Mouse (Mus musculus): ENCODE data around the gene Ccdc142. TPM values are rescaled to one million over a fixed set of nuclear protein-coding genes. Genes with fewer than 3 reads are reported as not detected.

The Ccdc142 gene
- 4.9 and 7.5 TPM in 2 replicates for polyA plus RNA-seq (2012; rRNA removed)

DNA sequence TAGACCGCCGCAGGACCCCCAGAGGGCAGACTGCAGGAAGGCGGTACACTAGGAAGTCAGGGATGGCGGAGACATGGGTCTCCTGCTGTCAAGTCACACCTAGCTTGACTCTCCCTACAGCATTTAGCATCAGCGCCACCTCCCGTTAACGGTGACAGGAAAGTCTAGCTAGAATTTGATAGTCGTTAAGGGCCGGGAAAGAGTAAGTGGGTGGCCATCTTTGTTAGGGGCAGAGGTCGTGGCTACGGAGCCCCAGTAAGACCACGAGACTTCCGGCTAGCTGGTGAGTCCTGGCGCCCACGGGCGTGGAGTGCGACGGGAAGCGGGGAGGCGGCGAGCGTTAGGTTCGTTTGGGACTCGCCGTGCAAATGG lies at the start of gene Ccdc142, which contains the start of gene Gm42688:
Gene Ccdc142 (plus strand): TSS at position 286 of the 372 bp plus-strand sequence.
Gene Gm42688 (plus strand): TSS at position 302 of the 372 bp plus-strand sequence.
- under 1% methylated on average over 25 of the region's 25 CpGs for WGBS
- H3K4me3 ChIP-seq (ENCODE audit: low read depth, low read length) = peak within 1 kb of the TSS; percentile 86
- peak; percentile 53; the same call in 1 of the 2 replicates for TF ChIP-seq CTCF (IDR thresholded peaks at IDR 0.05; ENCODE audit: extremely low read depth, insufficient read length, insufficient replicate concordance, low read depth, low read length)
- peak; percentile 47; the same call in 1 of the 2 replicates for TF ChIP-seq POLR2A (IDR thresholded peaks at IDR 0.05; ENCODE audit: low read depth, low read length)
- no peaks in the 10 kb centered on the region for H3K27me3 ChIP-seq (ENCODE audit: control insufficient read depth, insufficient read depth, low read length)
- H3K27ac ChIP-seq (ENCODE audit: insufficient read depth, low read depth, low read length) = peak within 1 kb of the TSS; percentile 77
- peaks cover 13% of the 10 kb centered on the region for H3K4me1 ChIP-seq (ENCODE audit: control insufficient read depth, insufficient read depth, insufficient read length, low read length)
- peaks cover 2% of the 10 kb centered on the region; the same call in 1 of the 2 replicates for H3K36me3 ChIP-seq (ENCODE audit: control insufficient read depth, insufficient read depth, low read length)

DNA sequence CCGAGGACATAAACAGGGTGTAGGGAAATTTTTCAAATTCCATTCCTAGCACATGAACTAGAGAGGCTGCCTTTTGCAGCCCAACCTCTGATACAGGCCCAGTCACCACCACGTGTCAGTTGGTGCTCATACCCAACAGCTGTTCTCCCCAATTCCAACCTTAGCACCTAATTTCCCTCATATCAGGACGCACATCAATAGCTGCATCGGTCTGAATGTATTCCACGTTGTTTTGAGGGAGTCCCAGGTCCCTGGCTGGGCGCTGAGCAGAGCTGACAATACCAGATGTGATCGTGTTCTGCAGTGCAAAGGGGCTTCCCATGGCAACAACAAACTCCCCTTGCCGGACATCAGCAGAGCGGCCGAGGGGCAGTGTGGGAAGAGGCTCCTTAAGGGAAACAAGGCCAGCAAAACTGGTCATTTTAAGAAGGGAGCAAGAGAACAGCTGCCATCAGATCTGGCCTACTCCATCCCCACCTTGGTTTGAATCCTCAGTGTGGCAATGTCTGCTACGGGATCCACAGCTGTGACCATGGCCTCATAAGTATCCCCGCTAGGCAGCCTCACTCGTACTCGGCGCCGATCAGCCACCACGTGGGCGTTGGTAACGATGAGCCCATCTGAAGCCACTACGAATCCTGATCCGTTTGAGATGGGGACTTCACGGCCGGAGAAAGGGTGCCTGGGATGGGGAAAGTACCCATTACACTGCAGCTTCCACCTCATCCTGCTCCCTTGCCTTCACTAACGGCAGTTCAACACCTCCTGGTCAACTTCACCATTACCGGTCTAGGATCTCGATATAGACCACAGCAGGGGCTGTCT lies 48.1 kb upstream of the Ccdc142 start:
- H3K4me3 ChIP-seq (ENCODE audit: low read depth, low read length) = peak overlapping the region; percentile 77
- H3K27me3 ChIP-seq (ENCODE audit: control insufficient read depth, insufficient read depth, low read length) = no peaks in the 10 kb centered on the region
- peaks cover 18% of the 10 kb centered on the region for H3K4me1 ChIP-seq (ENCODE audit: control insufficient read depth, insufficient read depth, insufficient read length, low read length)
- TF ChIP-seq POLR2A (IDR thresholded peaks at IDR 0.05; ENCODE audit: low read depth, low read length) = peak; percentile 51; the same call in 1 of the 2 replicates
- no peak for TF ChIP-seq CTCF (IDR thresholded peaks at IDR 0.05; ENCODE audit: extremely low read depth, insufficient read length, insufficient replicate concordance, low read depth, low read length)
- peak overlapping the region; percentile 14 for H3K27ac ChIP-seq (ENCODE audit: insufficient read depth, low read depth, low read length)
- H3K36me3 ChIP-seq (ENCODE audit: control insufficient read depth, insufficient read depth, low read length) = peaks cover 19% of the 10 kb centered on the region
- 7% methylated on average over 26 of the region's 26 CpGs for WGBS

DNA sequence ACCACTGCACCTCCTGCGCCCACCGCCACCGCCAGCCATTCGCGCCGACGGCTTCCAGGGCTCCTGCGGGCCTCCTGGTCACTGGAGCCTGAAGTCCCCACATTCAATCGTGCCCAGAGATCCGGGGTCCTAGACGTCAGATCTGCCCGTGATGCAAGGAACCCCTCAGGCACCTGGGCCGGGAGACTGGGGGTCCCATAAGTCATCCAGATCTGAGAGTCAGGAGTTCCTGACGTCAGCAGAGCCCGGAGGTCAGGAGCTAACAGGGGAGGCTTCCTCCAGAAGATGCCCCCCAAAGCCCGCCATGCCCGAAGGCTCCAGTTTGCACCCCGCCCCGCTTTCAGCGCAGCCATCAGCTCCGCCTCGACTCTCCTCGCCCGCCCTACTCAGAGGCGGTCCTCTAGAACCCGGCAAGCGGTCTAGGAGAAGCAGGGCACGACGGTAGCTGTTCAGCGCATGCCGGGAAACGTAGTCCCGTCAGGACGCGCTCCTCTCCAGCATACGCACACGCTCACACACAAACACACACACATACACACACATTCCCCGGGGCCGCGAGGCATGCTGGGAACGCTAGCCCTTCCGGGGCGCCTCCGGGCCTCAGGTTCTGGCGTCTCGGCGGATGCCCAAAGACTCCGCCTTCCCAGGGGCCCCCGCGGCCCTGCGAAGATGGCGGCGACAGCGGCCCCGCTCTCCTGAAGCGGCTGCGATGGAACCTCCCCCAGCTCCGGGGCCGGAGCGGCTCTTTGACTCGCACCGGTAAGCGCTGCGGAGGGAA lies 47.1 kb upstream of the Ccdc142 start, which contains the start of gene Aup1:
Gene Aup1 (plus strand): TSS at position 448 of the 778 bp plus-strand sequence.
- peak within 1 kb of the TSS; percentile 65 for H3K27ac ChIP-seq (ENCODE audit: insufficient read depth, low read depth, low read length)
- TF ChIP-seq POLR2A (IDR thresholded peaks at IDR 0.05; ENCODE audit: low read depth, low read length) (peak; percentile 72), CTCF (IDR thresholded peaks at IDR 0.05; ENCODE audit: extremely low read depth, insufficient read length, insufficient replicate concordance, low read depth, low read length) (no peak)

DNA sequence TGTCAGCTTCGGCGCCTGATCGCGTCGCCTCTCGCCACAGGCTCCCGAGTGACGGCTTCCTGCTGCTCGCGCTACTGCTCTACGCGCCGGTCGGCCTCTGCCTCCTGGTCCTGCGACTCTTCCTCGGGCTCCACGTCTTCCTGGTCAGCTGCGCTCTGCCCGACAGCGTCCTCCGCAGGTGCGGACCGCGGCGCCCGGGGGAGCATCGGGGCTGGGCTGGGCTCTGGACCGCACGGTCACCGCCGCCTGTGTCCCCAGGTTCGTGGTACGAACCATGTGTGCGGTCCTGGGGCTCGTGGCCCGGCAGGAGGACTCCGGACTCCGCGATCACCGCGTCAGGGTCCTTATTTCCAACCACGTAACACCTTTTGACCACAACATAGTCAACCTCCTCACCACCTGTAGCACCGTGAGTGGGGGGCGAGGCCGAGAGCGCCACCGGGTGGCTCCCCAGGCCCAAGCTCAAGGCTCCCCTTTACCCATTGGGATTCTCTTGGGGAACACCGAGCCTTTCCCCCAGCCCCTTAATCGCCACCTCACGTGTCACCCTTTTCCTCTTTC lies 46.5 kb upstream of the Ccdc142 start, which contains the start of gene Htra2:
Gene Htra2 (minus strand): TSS at position 403 of the 561 bp plus-strand sequence.
- H3K4me3 ChIP-seq (ENCODE audit: low read depth, low read length) = peak within 1 kb of the TSS; percentile 77
- H3K27ac ChIP-seq (ENCODE audit: insufficient read depth, low read depth, low read length) = peak within 1 kb of the TSS; percentile 65
- under 1% methylated on average over 50 of the region's 50 CpGs for WGBS
- H3K36me3 ChIP-seq (ENCODE audit: control insufficient read depth, insufficient read depth, low read length) = peaks cover 19% of the 10 kb centered on the region
- H3K4me1 ChIP-seq (ENCODE audit: control insufficient read depth, insufficient read depth, insufficient read length, low read length) = peaks cover 20% of the 10 kb centered on the region
- no peaks in the 10 kb centered on the region for H3K27me3 ChIP-seq (ENCODE audit: control insufficient read depth, insufficient read depth, low read length)
- peak; percentile 35; the same call in 1 of the 2 replicates for TF ChIP-seq CTCF (IDR thresholded peaks at IDR 0.05; ENCODE audit: extremely low read depth, insufficient read length, insufficient replicate concordance, low read depth, low read length)
- TF ChIP-seq POLR2A (IDR thresholded peaks at IDR 0.05; ENCODE audit: low read depth, low read length) = no peak

More for the DNA sequence above, 47.1 kb upstream of the Ccdc142 start, which contains the start of gene Aup1:
- under 1% methylated on average over 64 of the region's 64 CpGs for WGBS
- Histone ChIP-seq H3K36me3 (ENCODE audit: control insufficient read depth, insufficient read depth, low read length) (peaks cover 19% of the 10 kb centered on the region), H3K27me3 (ENCODE audit: control insufficient read depth, insufficient read depth, low read length) (no peaks in the 10 kb centered on the region), H3K4me3 (ENCODE audit: low read depth, low read length) (peak within 1 kb of the TSS; percentile 77), H3K4me1 (ENCODE audit: control insufficient read depth, insufficient read depth, insufficient read length, low read length) (peaks cover 20% of the 10 kb centered on the region)

DNA sequence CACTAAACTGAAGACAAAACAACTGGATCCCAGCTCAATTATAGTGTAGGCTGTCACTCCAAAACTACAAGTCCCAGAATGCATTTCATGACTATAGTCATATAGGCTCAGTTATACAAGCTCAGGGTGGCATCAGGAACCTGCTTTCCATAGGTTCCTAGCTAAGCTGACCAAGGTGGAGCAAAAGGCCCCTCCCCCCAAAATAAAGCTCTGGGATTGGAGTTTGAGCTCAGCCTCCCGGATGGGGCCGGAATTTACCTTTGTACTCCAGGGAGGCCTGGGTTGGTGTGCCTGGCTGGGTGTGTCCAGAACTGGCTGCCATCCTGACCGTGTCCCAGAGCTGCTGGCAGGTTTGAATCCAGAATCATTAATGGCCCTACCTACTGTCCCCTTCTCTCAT lies 43.6 kb upstream of the Ccdc142 start, which contains the start of gene Dqx1:
Gene Dqx1 (plus strand): TSS at position 55 of the 400 bp plus-strand sequence.
- Histone ChIP-seq H3K27ac (ENCODE audit: insufficient read depth, low read depth, low read length) (peak within 1 kb of the TSS; percentile 91), H3K4me1 (ENCODE audit: control insufficient read depth, insufficient read depth, insufficient read length, low read length) (peaks cover 20% of the 10 kb centered on the region), H3K4me3 (ENCODE audit: low read depth, low read length) (peak within 1 kb of the TSS; percentile 71), H3K36me3 (ENCODE audit: control insufficient read depth, insufficient read depth, low read length) (peaks cover 14% of the 10 kb centered on the region), H3K27me3 (ENCODE audit: control insufficient read depth, insufficient read depth, low read length) (no peaks in the 10 kb centered on the region)
- WGBS = 23% methylated on average over 3 of the region's 3 CpGs
- TF ChIP-seq POLR2A (IDR thresholded peaks at IDR 0.05; ENCODE audit: low read depth, low read length) = peak; percentile 89
- TF ChIP-seq CTCF (IDR thresholded peaks at IDR 0.05; ENCODE audit: extremely low read depth, insufficient read length, insufficient replicate concordance, low read depth, low read length) = no peak

DNA sequence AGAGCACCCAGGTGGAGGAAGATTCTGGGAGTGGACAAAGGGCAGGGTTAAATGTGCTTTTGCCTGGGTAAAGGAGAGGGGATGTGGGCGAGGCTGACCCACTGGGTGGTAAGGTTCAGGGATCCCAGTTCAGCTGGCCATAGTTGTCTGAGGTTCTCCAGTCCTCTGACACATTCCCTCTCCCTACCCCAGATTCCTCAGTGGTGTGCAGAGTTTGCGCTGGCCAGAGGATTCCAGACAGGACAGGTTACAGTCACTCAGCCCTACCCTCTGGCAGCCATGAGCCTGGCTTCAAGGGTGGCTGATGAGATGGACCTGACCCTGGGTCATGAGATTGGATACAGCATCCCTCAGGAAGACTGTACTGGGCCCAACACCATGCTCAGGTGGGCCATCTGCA lies 42.7 kb upstream of the Ccdc142 start:
- Histone ChIP-seq H3K4me1 (ENCODE audit: control insufficient read depth, insufficient read depth, insufficient read length, low read length) (peaks cover 14% of the 10 kb centered on the region), H3K36me3 (ENCODE audit: control insufficient read depth, insufficient read depth, low read length) (peaks cover 15% of the 10 kb centered on the region), H3K4me3 (ENCODE audit: low read depth, low read length) (peak overlapping the region; percentile 71), H3K27ac (ENCODE audit: insufficient read depth, low read depth, low read length) (peak overlapping the region; percentile 91), H3K27me3 (ENCODE audit: control insufficient read depth, insufficient read depth, low read length) (no peaks in the 10 kb centered on the region)
- TF ChIP-seq POLR2A (IDR thresholded peaks at IDR 0.05; ENCODE audit: low read depth, low read length) = no peak
- no peak for TF ChIP-seq CTCF (IDR thresholded peaks at IDR 0.05; ENCODE audit: extremely low read depth, insufficient read length, insufficient replicate concordance, low read depth, low read length)
- WGBS = 70% methylated on average over 2 of the region's 2 CpGs

Data from small intestine, adult 2 months (tissue).